Mouse (Mus musculus) thymus, postnatal 25 days (tissue): ENCODE measurements around the gene Pced1b.
"Not testable (repeated sequence)": the region's sequence is repeated elsewhere in the genome, so short reads cannot be mapped to it uniquely, and the experiment has no call there.

ENCODE experiments used
- DNase-seq: peaks from one replicate; pipeline ENCODE4 v3.0.0; 2022

Gene Pced1b

DNA sequence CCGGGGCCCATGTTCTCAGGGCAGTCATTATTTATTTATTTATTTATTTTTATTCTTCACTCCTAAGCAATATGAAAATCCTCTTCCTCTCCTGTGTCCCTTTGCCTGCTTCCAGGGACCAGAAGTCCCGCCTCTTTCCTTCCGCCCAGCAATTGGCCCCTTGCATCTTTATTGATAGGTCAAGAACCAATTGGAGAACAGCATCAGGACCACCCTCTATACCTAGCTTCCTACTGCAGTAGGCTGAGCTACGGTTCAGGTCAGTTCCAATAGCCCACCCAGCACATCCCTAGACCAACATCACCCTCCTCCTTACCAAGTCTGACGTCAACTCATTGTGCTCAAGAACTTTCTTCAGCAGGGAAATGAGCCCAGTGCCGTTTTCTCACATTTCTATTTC, 99.0 kb downstream of the Pced1b start:
- no peak for DNase-seq

- no peak for DNase-seq
Measured at GRCm38 (mm10) chr15:97346413-97346812, 99.5 kb downstream of the Pced1b start.

- DNase-seq, result no peak
Measured at GRCm38 (mm10) chr15:97346897-97347296, 100.0 kb downstream of the Pced1b start.

DNA sequence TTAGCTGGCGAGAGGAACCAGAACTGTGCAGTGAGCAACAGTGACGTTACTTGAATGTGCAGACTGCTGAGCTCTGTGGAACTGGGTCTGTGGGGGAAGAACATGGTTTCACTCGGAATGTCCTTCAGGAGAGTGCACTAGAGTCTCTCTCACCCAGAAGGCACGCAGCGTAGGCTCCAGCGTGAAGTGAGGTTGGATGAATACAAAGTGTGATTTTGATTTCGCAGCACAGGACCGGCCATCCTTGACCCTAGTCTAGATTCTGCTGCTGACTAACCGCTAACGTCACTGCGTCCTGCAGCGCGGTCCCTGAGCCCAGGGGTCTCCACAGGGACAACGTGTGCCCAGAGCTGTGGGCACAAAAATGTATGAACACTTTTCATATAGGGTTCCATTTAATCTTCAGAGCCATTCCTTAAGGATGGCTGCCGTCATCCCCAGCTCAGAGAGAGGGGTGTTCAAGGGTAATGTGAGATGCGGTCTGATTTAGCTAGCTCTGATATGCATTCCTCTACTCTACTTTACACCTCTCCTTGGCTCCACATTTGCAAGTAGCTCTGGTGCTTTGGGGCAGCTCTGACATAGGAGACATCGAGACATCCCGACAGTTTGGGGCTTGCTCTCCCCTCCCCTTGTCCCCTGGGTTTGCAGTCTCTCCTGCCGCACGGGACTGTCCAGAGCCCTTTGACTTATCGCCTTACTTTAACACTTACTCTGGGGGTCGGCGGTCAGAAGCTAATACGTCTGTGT, 101.8 kb downstream of the Pced1b start:
- no peak for DNase-seq

GRCm38 (mm10) chr15:97350528-97350927, 103.6 kb downstream of the Pced1b start:
- no peak for DNase-seq

DNA sequence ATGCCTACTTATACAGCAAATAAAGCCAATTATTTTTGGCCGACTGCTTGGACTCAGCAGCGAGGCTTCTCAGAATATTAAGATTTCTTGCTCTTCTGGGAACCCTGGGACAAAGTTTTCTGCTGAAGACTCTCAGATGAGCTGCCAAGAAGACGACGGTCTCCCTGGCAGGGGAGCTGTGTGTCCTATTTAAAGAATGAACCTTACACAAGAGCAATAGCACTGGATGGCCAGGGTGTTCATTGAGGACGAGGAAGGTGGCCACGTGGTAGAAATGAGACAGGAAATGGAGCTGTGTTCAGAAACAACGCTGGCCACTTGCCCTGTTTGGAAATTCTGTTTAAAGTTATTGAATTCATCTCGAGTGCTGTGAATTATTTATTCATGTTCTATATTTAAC, 104.1 kb downstream of the Pced1b start:
- DNase-seq, result no peak

- no peak for DNase-seq
Measured at GRCm38 (mm10) chr15:97351681-97352080, 104.8 kb downstream of the Pced1b start.

DNA sequence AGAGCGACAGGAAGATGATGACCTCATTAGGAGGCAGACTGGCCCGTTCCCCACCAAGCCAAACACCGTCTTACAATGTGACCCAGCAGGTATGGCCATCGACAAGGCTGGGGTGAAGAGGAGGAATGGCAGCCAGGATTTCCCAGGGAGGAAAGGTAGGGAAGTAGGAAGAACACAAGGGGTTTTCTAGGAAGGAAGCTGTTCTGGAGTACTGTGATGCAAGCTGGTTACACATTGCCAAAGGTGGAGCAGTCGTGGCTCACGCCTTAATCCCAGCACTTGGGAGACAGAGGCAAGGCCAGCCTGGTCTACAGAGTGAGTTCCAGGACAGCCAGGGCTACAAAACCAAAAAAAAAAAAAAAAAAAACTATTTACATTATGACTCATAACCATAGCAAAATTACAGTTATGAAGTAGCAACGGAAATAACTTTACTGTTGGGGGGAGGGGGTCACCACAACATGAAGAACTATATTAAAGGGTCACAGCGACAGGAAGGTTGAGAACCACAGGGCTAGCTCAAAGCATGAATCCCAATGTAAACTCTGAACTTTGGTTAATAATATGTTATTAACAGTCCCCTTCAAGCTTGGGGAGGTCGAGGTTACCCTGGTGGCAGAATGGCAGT, 108.9 kb downstream of the Pced1b start:
- no peak for DNase-seq

DNA sequence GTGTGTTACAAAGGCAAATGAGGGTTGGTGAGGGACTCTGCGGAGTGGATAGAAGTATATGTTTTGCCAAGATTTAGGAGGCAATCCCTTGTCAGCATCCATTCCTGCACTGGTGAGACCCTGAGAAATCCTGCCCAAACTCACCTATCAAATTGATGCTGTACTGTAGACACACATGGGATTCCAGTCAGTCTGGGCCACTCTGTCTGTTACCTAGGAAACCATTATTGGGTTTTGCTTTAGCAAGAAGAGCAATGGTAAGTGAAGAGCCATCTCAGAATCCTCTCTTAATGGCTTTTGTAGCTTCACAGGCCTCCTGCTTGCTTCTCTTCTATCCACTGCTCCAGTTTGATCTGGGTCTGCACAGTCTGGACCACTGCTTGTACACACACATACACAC, 110.1 kb downstream of the Pced1b start:
- no peak for DNase-seq

DNA sequence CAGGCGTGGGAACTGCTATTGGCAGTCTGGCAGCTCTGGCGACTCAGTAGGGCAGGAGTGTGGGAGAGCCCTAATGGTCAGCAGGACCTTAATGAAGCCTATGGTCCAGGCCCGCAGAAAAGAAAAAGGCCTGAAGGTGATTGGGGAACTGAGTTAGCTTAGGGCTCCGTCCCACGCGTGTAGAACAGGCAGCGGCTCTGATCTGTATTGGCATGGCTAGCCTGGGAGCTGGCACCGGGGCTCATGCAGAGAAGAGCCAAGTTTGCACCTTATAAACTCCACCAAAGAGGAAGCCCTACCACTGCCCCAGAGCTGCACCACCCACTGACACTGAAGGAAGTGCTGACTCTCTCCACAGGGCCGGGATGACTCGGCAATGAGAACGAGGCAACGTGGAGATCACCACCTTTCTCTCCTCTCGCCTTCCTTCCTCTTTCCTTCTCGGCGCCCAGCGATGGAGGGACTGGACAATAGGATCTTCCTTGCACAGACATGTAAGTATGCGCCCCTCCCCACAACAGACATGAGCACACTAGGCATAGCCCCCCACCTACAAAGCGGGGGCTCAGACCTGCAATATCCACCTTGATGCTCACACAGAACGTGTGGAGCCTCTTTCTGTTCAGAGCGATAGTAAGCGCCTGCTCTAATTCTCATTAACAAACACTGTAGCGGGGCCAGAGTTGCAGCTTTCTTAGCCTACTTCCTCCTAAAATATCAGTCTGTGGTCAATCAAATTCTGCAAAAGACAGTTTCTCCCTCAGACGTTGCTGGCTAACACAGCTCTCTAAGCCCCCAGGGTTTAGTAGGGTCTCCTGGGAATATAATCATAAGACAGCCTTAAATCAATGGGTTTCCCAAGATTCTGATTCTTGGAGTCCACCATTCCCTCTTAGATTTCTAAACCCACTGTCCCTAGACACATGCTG, 114.2 kb downstream of the Pced1b start:
- peak; percentile 57 for DNase-seq

- peak; percentile 68 for DNase-seq
Measured at GRCm38 (mm10) chr15:97361771-97362171, 114.9 kb downstream of the Pced1b start.

DNA sequence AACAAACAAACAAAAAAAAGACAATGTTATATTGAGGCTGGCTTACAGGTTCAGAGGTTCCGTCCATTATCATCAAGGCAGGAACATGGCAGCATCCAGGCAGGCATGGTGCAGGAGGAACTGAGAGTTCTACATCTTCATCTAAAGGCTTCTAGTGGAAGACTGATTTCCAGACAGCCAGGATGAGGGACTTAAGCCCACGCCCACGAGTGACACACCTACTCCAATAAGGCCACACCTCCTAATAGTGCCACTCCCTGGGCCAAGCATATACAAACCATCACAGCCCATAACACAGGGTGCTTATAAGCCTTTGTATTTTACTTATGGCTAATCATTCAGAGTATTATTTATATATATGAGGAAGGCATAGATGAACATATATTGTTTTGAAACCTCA, 117.4 kb downstream of the Pced1b start:
- not testable (repeated sequence) for DNase-seq

DNA sequence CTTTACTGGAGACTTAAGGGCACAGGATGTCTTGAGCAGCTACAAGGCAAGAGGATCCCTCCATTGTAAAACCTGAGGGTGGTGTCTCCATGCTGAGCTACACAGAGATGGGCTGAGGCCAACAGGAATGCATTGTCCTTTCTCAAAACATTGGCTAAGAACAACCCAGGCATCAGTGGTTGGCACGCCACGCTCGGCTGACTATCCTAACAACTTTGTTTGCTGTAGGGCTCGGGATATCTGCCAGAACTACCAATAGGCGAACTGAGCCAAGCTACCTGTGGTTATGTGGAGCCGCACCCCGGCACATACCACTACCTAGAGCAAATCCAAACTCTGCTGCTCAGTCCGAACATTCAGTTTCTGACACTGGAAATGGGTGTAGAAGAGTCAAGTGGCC, 118.1 kb downstream of the Pced1b start:
- no peak for DNase-seq

GRCm38 (mm10) chr15:97368035-97368608, 121.2 kb downstream of the Pced1b start:
- no peak for DNase-seq

DNA sequence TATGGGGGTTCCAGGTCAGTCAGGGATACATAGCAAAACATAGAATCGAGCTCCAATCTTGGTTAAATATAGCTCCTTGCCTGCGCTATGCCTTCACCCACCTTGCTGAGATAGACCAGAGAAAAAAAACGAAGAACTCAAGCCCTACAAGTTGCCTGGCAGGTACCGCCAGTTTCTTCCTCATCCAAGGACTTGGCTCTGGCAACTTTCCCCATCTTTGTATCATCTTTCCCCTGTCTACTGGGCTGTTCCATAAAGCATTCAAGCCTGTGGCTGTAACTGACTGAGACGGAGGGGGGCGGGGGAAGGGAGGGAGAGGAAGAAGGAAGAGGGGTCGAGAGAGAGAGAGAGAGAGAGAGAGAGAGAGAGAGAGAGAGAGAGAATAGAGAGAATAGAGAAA, 121.7 kb downstream of the Pced1b start:
- DNase-seq, result no peak

DNA sequence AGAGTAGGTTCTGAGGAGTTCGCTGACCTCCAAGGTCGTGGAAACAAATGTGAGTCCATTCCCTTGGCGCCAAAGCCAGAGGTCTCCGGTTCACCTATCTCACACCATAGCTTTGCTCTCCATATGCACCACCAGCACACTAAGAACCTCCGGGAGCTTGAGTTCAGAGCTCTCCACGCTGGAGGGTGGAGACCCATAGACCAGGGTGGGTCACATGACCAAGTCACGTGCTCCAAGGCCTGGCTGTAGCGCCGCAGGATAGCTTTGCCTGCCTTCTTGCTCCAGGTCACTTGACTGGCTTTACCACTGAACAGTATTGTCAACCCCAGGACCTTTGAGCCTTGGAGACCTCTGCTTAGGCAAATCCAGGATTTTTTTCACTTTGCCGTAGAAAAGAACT, 122.2 kb downstream of the Pced1b start:
- no peak for DNase-seq

DNA sequence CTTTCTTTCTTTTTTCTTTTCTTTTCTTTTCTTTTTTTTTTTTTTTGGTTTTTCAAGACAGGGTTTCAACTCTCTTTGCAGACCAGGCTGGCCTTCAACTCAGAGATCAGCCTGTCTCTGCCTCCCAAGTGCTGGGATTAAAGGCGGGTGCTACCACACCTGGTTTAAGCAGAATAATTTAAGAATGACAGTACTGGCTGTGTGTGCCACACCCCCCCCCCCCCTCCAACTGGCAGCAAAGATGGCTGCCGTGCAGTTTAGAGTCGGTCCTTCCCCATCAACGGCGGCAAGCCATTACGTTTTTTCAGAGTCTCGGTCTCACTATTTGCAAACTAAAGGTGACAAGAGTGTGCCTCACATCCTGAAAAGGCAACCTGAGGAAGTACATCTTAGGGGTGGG, 124.0 kb downstream of the Pced1b start:
- no peak for DNase-seq

DNA sequence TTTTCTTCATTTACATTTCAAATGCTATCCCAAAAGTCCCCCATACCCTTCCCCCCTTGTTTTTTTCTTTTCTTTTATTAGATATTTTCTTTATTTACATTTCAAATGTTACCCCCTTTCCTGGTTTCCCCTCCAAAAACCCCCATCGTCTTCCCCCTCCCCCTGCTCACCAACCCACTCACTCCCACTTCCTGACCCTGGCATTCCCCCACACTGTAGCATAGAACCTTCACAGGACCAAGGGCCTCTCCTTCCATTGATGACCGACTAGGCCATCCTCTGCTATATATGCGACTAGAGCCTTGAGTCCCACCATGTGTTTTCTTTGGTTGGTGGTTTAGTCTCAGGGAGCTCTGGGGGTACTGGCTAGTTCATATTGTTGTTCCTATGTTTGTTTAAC, 125.1 kb downstream of the Pced1b start:
- DNase-seq, result not testable (repeated sequence)

DNA sequence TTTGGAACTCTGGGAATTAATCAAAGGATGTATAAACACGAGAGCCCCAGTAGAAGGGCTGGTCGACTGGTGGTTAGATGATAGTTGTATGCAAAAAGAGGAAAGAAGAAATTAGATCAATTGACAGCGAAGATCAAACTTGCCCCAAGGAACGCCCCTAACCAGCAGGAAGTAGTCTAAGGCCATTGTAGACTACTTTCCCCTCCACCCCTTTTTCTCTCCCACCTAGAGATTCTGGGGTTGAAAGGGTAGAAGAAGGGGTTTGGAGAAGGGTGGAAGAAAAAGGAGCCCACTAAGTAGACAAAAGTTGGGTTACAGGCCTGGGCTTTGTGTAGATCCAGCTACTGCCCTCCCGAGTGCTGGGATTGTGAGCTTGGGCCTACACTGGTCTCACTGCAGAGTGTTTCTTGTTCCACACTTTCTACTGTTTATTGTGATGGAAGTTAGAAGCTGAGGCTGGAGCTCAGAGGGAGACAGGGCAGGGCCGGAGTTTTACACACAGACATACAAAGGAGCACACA, 125.8 kb downstream of the Pced1b start:
- DNase-seq, result peak; percentile 34

DNA sequence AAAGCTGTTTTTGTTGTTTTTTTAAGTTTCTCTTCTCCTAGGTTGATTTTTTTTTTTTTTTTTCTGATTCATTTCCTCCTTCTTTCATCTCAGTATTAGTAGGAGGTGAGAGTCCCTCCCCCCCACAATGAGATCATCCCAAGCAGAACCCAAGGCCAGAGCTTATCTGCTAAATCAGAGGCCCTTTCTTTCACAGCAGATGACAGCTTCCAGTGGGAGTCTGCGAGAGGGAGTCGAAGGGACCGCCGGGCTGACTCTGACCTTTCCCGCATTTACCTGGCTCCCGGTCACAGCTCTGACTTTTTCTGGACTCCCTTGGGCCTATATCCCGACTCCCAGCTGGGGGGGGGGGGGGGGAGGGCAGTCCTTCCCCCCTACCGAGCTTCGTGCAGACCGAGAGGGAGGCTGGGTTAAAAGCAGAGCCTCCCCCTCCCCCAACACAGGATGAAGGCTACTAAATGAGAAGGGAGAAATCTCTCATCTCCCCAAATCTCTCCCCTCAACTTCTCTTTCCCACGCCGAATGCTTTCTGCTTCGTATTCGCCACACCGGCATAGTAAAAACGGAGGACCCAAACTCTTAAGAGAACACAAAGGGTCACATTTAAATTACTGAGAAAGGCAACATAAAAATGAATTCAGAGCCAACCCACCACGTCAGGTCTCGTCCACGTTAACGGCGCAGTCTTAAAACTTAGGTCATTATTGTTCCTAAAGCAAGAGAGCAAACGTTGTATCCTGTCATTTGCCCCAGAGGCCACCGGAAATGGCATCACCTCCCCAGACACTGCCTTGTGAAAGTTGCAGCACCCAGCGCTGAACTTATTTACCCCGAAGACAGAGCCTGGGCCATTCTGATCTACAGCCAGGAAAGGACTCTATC, 126.5 kb downstream of the Pced1b start:
- peak; percentile 68 for DNase-seq

GRCm38 (mm10) chr15:97374085-97374844, 127.4 kb downstream of the Pced1b start:
- DNase-seq, result no peak
